Mouse (Mus musculus) lung, adult 2 months (tissue): Measurements from ENCODE around the gene Cope.

Experiments used
- CTCF ChIP-seq: fragments of 200-500 bp; IDR thresholded peaks from 2 replicates; pipeline ENCODE4 v1.5.1; 2011; ENCODE audit warnings: mild to moderate bottlenecking, low read length, control low read depth; ENCODE audit not compliant: insufficient read depth
- POLR2A ChIP-seq: fragments of 200-500 bp; IDR thresholded peaks from 2 replicates; pipeline ENCODE4 v1.6.1; 2011; ENCODE audit warnings: low read depth, mild to moderate bottlenecking, control low read depth, low read length, borderline replicate concordance; ENCODE audit errors: extremely low read depth

DNA sequence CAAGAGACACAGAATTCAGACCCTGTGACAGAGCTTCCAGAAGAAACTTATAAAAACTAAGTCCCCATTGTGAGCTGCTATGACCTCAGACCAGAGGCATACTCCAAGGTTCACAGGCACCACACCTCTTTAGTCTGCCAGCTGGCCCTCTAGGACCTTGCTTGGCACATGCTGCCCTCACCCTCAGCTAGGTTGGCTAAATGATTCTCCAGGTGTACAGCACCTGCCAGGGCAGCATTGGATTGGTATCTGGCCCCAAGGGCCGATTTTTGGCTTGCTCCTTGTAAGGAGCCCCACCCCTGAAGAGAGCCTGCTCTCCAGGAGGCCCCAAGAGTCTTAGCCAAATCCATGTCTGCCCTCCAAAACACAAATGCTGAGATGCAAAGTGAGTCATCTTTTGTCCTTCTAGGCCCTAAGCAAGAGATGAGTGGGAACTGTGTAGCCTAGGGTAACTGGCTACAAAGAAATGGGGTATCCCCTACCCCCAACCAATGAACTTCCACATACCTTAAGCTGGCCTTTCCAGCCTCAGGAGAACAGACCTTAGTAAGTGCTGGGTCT lies 45.6 kb downstream of the Cope start:
- no peak for TF ChIP-seq CTCF
- no peak for TF ChIP-seq POLR2A
